Mouse (Mus musculus): ENCODE data around the gene Gm26620.

GRCm38 (mm10) chr1:170850007-170850406 is 34.9 kb upstream of the Gm26620 start:
- TF ChIP-seq EP300 (IDR thresholded peaks at IDR 0.05; ENCODE audit: low read depth): no peak
- no peak for TF ChIP-seq CTCF (IDR thresholded peaks at IDR 0.05; ENCODE audit: low read depth)
